Mouse (Mus musculus): ENCODE measurements at regions not wholly inside any gene's neighbourhood (a gene's known extent, or its start where the extent isn't known, plus 50 kb on each side); places are given as distances from the start of the nearest gene placed in this dataset.

DNA sequence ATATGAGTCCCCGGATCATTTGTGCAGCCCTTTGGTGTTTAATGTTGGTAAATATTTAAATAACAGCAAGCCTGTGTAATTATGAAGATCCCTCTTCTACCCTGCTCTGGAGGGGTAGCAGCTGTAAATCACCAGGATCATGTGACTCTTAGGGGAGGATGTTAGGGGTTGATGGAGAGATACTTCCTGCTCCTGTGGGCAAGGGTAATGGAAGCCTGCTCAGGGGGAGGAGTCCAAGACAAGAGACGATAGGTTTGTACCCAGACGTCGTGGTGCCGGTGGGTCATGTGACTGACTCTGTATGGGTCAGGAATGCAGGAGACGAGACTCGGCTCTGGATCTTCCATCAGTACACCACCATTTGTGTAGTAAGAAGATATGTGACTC is 166.7 kb downstream of the Cdh26 start:
- DNase-seq = no peak

DNA sequence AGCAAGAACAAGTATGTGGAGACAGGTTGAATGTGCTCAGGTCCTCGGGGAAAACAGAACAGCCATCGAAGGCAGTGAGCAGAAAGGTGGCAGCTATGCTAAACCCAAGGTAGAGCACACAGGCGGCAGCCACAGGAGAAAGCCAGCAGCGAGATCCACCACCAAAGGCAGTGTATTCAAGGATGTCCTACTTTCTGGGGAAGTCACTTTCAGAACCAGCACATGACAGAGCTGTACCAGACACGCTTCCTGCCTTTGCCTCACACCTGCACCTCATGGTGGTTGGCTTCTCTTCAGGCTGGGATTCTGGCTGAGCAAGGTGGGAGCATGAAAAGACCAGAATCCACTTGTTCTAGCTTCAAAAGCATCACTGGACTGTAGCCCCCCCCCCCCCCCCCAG is 168.0 kb downstream of the Cdh26 start:
- DNase-seq = no peak

DNA sequence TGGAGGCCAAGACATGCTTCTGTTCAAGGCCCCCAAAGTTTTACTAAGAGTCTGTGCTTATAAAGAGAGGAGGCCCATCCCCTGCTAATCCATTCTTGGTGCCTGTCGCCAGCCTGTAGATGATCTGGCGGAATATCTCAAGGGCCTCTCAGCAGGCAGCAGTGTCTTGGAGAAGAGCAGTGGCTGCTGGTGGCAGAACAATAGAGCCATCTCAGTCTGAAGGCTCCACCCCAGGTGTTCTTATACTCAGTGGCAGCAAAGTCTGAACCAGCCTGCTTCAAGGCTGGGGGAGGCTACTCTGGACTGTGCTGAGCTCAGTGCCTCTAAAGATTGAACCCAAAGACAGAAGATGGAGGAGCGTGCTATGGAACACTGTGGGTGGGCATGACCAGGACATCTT is 168.5 kb downstream of the Cdh26 start:
- no peak for DNase-seq

DNA sequence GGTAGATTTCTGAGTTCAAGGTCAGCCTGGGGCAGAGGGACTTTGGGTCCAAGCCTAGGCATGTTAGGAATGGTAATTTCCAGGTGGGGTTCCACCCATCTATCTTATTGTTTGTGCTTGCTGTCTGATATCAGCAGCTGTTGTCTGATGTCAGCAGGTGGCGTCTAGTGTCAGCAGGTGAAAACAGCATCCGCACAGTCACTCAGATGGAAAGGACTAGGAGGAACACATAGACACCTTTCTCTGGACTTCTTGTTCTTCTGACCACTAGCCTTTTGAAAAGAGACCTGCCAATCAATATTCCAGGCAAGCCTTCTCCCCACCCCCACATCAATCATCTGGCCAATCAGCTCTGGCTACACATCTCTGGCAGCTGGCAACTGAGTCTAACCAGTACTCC is 173.1 kb downstream of the Cdh26 start:
- no peak for DNase-seq

DNA sequence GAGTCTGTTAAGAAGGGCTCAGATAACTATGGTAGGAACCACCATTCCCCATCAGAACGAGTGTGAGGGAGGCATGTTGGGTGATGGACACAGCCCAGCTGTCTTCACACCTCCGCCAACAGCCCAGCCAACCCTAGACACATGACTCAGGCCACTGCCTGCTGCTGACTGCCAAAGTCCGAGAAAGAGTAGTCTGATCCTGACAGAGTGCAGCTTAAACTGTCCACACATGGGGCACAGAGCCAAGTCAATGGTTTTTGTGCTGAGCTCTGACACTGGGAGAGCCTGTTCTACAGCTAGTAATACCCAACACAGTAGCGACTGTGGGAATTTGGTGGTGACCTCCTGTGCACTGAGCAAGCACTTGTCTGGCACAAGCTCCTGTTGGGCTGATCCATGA is 176.4 kb downstream of the Cdh26 start:
- peak; percentile 91 to 95 for DNase-seq

DNA sequence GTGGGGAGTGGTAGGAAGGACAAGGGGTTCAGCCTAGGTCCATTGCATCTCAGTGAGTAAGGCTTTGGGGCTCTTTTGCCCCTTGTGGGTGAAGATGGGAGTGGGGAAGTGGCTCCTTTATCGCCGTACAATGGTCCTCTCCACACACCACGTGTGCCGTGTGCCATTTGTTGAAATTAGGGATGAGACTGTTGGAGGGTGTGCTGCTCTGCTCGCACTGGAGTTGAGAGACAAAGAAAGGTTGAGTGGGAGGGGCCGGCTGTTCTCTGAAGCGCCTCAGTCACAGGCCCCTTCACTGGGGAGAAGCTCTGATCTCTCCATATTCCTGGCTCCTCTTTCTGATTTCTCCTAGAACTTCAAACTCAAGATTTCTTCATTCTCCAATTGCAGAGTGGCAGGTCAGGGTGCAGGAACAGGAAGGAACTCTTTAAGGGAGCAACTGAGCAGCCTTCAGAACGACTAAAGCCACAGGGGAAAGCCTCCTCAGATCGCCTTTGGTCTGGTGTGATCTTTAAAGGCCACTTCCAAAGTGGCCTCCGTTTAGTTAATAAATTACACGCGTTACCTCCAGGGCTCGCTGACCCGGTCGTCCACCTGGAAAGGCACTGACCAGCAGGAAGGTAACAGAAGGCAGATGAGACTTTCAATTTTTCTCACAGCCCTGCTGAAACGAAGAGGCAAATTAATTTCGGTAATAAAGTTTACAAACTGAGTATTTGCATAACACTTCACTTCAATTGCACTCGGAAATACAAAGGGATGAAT is 180.1 kb downstream of the Cdh26 start:
- DNase-seq = peak; percentile 70 to 77

DNA sequence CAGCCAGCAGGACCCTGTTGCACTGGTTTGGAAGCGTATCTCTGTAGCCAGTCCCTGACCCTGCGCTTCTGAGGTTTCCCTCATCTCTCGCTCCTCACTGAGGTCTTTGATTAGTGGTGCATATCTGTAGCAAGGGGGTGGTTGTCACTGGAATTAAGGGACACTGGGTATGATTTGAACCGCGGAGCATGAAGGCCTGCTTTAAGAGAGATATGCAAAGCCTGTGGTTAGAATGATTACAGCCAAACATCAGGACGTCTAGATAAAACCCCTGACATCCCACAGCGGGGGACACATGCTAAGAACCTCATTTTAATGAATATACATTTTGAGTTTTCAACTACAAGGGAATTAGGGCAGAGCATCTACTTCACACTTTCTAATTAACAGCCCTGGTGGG is 184.4 kb downstream of the Cdh26 start:
- DNase-seq = no peak

DNA sequence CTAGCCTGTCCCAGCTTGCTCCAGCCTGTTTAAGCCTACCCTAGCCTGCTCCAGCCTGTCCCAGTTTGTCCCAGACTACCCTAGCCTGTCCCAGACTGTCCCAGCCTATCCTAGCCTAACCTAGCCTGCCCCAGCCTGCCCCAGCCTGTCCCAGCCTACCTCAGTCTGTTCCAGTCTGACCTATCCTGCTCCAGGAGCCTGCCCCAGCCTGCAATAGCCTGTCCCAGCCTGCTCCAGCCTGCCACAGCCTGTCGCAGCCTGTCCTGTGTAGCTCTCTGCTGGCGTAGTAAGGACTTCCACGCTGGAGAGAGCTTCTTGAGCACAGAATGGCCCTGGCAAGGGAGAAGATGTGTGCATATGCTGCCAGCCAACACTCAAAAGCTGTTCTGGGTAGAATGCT is 192.5 kb downstream of the Cdh26 start:
- DNase-seq = no peak

DNA sequence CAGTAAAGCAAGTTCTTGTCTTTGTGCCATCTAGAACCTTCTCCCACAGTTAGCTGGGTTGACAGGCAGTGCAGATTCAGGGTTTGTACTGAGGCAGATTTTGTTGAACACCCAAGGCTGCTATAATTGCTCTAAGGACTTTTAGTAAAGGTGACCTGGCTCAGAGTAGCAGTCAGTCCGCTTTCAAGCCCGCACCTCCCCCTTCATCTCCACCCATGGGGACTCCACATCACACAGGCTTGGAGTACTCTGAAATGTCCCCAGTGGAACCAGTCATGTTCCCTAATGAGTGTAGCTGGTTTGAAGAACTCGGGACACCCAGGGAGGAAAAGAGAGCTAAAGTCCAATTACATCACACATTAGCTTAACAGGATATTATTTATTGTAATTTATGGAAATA is 194.1 kb downstream of the Cdh26 start:
- DNase-seq = no peak

DNA sequence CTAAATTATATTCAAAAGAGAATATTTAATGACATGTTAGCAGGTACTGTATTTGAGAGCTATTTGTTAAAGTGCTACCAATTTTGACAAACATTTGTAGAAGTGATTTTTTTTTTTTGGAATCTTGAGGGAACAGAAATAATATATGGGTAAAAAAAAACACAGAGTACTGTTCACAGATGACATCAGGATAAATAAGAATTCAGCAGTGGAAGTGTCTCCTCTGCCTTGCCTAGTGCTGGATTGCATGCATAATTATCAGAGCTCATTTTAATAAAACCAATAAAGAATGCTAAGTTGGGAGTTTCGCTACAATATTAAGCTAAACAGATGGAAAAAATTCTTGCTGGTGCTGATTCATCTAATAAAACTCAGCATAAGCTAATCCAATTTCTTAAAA is 194.6 kb downstream of the Cdh26 start:
- no peak for DNase-seq

DNA sequence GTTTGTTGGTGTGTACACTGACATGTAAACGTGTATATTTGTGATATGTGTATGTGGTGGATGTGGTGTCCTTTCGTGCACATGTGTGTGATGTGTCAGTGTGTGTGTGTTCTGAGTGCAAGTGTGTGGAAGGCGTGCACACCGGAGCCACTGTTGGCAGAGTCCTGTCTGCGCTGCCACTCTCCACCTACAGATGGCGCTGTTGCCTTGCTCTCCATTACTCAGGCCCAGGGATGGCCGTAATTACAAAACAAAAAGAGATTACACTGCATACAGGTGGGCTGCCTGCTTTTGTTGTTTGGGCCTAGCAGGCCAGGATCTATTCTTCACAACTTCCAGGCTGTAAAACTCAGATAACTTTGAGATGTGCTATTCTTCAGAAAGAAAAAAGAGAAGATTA is 199.4 kb downstream of the Cdh26 start:
- peak; percentile 56 to 82 for DNase-seq

DNA sequence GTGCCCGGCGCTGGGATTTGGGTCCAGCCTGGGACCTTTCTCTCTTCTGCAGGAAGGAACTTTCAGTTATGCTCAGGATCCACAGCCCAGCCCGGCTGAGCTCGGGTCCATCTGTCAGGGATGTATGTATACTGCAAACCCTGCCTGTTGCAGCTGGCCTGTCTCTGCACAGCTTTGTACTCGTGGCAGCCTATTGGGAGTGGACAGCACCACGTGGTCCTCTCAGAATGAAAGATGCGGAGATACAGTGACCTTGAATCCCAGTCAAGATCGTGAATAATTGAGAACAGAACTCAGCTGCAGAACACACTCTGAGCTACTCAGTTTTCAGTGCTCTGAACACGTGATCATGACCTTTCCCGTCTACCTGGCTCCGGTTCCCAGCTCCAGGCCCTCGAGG is 200.2 kb downstream of the Cdh26 start:
- no peak for DNase-seq

DNA sequence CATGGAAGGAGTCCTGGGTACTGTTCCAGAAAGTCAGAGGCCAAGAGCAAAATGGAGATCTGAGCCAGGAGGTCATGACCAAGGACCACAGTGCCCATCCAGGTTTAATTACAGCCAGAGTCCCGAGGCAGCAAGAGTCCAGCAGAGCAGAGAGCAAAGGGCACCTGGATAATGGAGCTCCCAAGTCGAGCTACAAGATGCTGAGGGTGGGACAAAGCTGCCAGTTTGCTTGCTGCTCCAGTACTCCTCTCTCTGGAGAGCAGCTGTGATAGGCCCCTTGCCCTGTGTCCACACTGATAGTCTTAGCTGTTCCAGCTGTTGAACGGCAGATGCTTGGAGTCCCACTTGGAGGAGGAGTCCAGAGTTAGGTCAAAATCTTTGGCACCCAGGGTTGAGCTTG is 201.0 kb downstream of the Cdh26 start:
- peak; percentile 70 to 85 for DNase-seq

DNA sequence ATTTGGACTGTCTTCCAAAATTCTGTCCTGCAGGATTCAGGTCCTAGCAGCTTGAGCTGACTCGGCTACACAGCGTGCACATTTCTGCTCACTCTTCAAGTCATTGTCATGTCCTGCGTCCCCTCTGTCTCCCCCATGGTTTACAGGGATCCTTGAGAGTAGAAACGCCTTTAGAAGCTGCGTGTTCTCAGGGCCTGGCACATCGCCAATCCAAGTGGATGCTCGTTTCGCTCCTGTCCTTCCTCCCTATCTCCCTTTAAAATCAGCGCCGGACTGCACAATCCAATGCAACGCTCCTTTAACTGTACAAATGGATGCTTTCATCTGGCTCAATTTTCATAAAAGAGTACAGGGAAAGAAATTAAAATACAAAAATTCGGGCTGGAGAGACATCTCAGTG is 201.6 kb downstream of the Cdh26 start:
- peak in 1 of 2 experiments; percentile 55 for DNase-seq

DNA sequence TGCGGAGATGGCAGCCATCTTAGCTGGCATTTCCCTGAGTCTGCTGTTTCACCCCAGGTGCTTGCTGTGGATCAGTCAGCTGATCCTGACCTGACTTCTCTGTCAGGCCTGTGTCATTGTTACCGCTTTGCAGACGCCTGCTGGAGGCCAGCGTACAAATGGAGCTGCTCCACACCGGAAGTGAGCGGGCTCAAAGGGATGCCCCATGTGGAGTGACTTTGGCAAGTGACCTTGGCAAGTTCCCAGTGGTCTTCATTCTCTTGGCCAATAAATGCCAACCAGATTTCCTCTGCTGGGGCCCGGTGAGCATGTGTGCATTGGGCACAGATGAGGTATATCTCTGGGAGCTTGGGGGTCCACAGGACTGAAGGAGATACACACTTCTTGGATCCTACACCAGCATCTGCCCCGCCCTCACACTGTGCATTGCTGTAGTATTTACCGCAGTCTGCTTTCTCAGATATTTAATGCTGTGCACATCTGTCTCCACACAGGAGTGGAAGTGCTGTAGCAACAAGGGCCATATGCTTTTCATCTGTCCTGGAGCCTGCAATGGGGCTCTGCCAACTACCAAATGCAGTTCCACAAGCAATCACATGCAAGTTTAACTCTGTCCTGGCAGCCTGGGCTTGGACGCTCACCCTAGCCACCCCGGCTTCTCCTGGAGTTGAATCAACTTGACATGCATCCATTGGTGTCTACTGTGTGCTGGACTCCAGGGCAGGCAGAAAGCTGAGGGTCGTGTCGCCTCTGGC is 202.7 kb downstream of the Cdh26 start:
- DNase-seq = no peak

DNA sequence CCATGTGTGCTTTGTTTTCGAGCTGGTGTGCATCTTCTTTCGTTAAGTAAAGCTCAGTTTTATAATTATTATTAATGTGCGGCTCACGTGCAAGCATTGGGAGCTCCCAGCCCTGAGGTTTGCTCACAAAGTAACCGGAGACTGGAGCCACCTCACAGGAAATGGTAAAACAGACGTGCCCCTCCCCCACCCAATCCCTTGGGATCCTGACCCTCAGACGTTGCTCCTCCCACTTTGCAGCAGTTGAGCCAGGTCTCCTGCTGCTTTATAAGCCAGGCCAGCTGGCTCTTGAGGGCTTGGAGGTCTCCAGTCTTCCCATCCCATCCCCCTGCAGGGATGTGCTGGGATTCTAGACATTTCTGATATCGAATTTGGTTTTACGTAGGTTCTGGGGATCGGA is 203.8 kb downstream of the Cdh26 start:
- peak in 1 of 2 experiments; percentile 38 for DNase-seq

DNA sequence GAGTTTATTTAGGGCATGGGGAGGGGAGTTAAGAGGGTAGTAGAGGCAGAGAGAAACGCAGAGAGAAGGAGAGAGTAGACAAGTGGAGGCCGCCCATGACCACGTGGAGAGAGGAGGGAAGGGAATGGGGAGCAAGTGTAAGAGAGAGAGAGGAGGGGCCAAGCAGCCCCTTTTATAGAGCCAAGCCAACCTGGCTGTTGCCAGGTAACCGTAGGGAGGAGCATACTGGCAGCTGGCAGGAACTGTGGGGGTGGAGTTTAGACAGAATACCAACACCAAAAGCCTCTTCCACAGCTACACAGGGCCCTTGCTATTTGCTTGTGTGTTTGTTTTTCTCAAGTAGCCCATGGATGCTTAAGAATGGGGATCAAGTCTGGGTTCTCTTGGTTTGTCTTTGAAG is 205.4 kb downstream of the Cdh26 start:
- DNase-seq = no peak

DNA sequence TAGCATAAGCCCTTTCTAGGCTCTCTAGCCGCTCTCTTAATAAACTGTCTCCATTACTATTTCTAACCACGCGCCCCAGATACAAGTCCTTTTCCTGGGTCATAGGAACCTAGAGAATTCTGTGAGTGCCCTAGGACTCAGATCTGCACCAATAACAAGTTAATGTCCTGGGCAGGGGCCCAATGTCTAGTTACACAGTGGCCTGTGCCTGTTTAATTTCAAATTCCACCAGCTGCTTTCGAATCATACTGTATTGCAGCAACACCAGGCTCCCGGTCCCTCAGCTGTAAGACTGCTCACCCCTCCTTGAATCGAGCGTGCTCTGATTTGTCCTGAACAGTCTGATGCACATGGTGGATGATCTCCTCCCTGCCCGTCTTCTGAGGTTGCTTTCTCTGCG is 206.6 kb downstream of the Cdh26 start:
- DNase-seq = peak; percentile 74 to 79

DNA sequence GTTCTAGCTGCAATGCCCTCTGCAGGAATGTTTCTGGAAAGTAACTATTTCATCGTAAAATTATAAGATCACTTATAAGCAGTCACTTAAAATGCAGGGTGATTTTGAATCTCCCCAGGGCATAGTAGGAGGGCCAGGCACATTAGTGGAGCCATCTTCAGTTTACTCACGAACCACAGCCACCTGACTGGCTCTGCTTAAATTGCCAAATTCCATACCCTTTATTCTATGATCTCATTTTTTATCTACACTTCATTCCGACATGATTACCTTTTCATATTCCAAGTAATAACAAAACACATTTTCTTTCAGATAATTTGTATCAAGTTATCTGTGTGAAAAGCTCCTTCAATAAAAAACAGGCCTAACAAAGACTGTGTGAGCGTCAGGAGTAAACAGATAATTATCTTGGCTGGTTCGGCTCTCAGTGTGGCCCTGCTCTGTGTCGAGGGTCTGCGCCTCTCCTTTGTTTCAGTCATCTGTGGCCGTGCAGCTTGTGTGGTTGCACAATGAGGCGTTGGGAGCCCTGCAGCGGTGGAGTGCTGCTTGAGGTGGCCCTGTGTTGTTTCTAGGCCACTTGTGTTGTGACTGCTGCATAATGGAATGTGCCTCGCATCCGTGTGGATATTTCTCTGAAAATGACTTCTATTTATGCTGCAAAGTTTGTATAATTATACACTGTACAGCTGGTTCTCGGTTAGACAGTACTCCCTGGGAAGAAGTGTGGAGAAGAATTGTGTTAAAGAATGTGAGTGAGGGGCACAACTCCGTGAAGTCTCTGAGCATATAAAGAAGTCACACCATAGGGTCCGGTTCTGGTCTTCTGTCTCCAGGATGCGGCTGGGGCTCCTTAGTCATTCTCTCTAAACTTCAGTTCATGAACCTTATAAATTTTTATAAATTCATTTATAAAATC is 212.1 kb downstream of the Cdh26 start:
- DNase-seq = no peak

DNA sequence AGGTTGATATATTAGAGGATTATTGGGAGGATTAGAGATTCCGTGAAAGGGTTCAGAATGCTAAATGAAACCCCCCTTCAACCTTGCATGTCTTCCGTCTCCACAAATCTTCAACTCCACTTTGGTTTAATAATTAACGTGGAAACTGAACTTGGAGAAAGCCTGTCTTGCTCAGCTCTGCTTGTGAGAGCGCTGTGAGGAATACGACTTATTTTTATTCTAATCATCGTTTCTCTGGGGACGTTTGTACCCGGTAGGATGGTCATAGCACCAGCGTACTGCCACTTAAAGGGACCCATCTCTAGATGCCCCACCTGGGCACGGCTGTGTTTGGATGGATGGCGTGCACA is 212.7 kb downstream of the Cdh26 start:
- DNase-seq = peak in 1 of 2 experiments; percentile 40

DNA sequence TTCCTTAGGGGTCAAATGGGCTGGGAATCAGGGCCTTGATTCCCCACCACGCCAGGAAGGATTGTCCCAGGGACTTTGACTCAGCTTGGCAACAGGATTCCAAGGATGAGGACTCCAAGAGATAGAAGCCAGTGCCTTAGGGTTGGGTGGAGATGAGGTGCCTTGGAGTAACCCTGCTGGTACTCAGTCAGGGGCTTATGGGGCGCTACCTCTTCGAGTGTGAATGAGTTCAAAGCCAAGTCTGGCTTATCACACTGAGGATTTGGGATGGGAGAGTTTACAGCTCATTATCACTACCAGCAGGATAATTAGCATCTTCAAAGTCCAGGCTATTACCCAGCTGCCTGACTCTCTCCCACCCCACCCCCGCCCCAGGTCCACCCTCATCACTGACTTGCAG is 213.5 kb downstream of the Cdh26 start:
- DNase-seq = no peak

DNA sequence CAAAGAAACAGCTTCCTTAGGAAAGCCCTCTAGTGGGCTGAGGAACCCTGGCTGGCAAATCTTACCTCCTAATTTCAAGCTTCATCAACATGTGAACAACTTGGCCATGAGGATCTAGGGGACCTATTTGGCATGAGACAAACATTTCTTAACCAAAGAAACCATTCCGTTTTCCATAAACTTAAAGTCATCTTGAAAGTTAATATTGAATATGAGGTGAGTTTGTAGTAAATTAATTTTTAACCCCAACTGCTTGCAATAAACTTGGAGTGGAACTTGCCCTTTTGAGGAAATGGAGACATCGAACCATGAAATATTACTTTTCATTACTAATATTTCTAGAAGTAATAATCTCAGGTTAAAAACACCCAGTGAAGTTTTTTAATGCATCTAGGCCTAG is 229.7 kb downstream of the Cdh26 start:
- DNase-seq = peak in 1 of 2 experiments; percentile 39

DNA sequence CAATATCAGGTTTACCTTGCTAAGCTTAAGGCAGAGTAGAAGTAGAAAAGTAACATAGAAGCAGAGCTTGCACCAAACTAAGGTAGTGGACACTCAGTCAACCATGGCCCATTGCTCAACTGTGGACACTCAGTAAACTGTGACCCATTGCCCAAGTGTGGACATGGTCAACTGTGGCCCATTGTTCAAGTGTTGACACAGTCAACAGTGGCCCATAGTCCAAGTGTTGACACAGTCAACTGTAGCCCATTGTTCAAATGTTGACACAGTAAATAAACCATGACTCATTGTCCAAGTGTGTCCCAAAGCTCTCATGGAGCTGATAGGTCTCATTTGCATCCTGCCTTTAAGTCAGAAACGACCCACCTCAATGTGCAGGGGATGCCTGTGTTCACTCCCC is 232.1 kb downstream of the Cdh26 start:
- peak in 1 of 2 experiments; percentile 40 for DNase-seq

DNA sequence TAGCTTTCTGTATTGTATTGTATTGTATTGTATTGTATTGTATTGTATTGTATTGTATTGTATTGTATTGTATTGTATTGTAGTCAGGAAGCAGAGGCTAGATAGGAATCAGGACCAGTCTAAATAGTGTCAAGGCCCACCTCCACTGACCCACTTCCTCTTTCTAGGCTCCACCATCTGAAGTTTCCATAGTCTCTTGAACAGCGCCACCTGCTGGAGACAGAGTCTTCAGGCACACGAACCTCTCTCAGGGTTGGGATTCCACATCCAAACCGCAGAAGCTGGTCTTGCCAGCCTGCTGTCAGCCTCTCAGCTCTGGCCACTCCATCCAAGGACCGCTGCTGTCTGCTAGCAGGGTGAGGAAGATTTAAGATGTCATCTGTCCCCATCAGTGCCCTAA is 234.6 kb downstream of the Cdh26 start:
- peak; percentile 61 to 83 for DNase-seq
